Mouse (Mus musculus) cerebellum, postnatal 36 days (tissue): ENCODE results near the gene Dnajc11.
A peak's percentile ranks its signal among the peaks of the same experiment; 100 is the strongest.

Experiments used
- DNase-seq, 2 experiments: peaks; one replicate each; pipeline ENCODE4 v3.0.0; 2021 to 2022; ENCODE audit warnings: mixed read lengths in 2 of 2

Gene Dnajc11

DNA sequence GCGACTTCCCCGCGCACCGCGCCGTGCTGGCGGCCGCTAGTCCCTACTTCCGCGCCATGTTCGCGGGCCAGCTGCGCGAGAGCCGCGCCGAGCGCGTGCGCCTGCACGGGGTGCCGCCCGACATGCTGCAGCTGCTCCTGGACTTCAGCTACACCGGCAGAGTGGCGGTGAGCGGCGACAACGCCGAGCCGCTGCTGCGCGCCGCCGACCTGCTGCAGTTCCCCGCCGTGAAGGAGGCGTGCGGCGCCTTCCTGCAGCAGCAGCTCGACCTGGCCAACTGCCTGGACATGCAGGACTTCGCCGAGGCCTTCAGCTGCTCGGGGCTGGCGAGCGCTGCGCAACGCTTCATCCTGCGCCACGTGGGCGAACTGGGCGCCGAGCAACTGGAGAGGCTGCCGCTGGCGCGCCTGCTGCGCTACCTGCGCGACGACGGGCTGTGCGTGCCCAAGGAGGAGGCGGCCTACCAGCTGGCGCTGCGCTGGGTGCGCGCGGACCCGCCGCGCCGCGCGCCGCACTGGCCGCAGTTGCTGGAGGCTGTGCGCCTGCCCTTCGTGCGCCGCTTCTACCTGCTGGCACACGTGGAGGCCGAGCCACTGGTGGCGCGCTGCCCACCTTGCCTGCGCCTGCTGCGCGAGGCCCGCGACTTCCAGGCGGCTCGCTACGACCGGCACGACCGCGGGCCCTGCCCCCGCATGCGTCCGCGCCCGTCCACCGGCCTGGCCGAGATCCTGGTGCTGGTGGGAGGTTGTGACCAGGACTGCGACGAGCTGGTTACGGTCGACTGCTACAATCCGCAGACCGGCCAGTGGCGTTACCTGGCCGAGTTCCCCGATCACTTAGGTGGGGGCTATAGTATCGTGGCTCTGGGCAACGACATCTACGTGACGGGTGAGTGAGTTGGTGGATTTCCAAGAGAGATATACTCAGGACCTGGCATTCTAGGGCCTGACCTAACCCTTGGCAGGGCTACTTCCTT lies 75.9 kb downstream of the Dnajc11 start:
- DNase-seq = peak; percentile 70 to 71

DNA sequence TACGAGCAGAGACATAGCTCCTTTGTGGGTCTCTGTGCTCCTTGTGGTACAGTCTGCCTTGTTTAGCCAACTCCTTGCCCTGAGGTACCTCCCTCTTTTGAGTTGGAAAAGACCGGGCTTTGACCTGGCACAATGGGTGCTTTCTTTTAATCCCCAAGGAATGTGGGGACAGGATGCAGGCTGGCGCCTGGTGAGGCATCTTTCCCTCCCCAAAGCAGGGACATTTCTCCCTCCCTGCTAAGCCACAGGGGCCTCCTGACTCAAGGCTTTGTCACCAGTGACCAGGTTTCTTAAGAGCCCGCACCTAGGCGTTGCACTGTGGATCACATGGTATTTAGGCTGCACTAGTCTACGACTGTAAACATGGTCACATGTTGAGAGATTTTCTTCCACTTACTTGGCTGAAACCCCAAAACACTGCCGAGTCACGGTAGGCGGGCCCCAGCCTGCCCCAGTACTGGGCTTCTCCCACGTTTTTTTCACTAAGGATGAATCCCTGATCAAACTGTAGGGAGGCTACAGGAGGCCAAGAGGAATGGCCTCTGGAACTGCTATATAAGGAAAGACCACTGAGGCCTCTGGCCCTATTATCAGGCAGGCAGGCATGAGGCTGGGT lies 76.7 kb downstream of the Dnajc11 start:
- DNase-seq = no peak

DNA sequence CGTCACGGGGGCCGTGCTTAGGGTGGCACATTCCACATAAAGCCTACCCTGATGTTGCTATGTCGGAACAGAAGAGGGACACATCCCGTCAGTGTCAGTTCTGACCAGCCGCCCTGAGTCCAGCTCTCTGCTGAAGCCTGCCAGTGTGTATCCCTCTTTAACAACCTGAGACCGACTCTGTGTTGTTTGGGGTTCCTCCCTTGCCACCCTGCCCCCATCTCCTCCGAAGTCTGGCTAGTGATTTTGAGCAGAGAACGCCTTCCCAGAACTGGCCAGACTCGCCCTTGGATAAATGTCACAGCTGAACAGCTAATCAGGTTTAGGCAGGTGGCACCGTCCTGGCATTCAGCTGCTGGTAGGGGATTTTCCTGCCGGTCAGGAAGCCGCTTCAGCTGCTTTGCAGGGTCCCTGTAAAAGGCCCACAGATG lies 77.2 kb downstream of the Dnajc11 start:
- DNase-seq = peak in 1 of 2 experiments; percentile 41

DNA sequence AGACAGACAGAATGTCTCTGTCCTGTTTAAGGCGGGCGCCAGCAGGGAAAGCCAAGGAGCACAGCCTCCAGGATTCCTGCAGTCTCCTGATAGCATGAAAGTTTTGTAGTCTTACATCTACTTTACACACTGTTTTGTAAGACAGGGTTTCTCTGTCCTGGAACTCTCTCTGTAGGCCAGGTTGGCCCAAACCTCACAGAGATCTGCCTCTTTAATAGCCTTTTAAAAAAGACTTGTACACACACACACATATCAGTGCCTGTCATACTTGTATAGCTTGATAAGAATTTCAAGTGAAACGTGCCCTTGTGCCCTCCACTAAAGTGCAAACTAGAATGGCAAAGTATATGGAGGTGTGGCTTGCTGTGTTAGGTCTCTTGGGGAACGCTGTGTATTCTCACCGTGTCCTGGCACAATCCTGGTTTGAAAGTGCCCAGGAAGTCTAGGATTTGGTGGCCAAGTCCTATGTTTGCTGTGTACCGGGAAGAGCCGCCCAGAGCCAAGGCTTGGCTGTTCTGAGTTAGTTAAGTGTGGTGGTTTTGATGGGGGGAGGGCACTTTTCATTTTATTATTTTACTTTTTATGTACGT lies 77.8 kb downstream of the Dnajc11 start:
- DNase-seq = no peak

GRCm38 (mm10) chr4:152012109-152012508 lies 78.6 kb downstream of the Dnajc11 start:
- no peak for DNase-seq

DNA sequence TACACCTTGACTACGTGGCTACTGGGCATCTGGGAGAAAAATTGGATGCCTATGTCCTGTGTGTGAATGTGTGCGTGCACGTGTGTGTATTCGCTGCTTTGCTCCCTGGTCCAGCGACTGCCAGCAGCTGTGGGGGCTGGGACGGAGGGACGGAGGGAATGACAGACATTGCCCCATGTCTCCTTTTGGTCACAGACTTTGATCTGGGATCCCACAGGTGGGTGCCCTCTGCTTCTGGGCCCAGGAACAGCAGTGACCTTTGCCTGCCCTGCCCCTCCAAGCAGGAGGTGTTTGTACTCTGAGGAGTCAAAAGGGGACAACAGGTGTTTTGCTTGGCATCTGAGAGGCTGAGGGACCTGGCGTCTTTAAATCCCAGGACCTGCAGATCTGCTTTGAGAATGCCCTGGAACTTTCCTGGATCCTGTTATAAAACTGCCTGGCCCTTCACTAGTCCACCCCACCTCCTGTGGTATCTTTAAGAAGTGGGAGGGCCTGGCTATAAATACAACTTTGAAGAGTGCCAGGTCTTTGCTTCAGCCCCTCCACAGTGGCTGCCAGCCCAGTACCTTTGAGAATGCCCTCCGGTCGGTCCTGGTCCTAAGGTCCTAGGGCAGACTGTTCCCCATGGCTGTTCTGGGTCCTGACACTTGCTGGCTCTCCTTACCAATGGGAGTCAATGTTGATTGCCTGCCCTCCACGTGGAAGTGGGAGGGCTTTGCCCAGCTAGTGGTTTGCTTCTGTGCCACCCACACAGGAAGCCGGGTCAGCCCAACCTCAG lies 79.7 kb downstream of the Dnajc11 start:
- DNase-seq = no peak

DNA sequence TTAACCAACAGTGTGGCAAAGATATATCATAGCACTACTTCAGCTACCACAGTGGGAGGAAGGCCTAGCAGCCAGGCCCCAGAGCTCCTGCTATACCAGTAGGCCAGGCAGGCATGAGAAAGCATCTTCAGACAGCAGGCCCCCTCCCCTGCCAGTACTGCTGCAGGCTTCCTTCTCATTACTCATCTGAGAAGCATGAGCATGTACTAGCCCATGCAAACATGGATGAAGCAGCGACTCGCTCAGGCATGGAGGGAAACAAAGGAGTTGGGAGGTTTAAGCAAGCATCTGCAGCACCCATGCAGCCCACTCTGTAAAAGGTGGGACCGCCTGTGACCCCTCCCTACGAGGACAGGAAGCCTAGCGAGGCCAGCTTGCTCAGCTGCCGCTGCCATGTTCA lies 85.6 kb downstream of the Dnajc11 start:
- DNase-seq = no peak

DNA sequence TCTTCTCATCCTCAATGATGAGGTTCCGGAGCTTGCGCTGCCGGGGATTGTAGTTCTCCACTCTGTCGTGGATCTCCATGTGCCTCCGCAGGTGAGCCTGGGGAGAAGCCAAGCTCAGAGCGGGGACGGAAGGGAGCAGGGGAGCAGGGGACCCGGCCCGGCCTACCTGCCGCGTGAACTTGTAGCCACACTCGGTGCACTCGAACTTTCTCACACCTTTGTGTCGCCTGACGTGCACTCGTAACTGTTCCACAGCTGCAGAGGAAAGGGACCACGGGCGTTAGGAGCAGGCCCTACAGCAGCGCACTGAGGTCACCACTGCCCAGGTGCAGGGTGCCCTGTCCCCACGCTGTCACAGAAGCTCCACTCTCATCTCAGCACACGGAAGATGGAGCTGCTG lies 86.5 kb downstream of the Dnajc11 start:
- DNase-seq = no peak

DNA sequence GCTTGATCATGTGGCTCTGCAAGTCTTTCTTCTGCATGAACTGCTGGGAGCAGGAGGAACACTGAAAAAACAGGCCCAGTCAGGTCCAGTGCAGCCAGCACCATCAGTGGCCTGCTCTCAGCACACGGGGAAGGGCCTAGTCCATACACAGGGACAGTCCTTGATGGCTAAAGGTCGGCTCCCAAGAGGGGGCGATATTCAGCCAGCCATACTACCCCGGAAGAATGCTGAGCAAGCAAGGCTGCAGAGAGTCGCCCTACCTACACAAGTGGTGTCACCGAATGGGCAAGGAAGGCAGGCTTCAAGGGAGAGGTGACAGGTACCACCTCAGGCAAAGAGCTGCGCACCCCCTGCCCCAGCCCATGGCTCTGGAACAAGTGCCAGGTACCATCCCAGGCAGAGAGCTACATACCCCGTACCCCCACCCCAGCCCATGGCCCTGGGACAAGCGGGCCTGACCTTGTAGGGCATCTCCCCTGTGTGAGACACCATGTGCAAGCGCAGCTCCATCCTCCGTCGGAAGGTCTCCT lies 88.1 kb downstream of the Dnajc11 start:
- no peak for DNase-seq

DNA sequence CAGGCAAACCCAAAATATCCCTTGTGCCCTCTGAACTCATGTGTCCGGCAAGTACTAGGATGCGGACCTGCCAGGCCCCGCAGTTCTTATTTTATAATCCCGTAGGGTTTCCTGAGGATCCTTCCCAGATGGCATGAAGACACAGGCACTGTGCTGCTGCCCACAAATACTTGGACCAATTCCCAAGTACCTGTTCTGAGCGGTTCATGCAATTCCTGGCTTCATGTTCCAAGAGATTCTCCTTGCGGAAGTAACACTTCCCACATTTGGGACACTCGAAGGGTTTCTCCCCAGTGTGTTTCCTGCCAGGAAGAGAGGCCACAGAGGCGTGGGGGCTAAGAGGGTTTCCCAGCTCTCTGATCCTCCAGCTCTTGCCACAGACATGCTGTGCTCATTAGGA lies 89.0 kb downstream of the Dnajc11 start:
- peak in 1 of 2 experiments; percentile 39 for DNase-seq

- no peak for DNase-seq
These were observed 91.0 kb downstream of the Dnajc11 start for GRCm38 (mm10) chr4:152024525-152024924.

GRCm38 (mm10) chr4:152026751-152027508 lies 93.4 kb downstream of the Dnajc11 start:
- DNase-seq = no peak

- peak; percentile 95 to 96 for DNase-seq
These were observed 94.0 kb downstream of the Dnajc11 start, which contains the start of gene Zbtb48 for GRCm38 (mm10) chr4:152027524-152027923. Gene Zbtb48, minus strand, starts transcription at chr4:152027671.

GRCm38 (mm10) chr4:152028456-152028855 lies 95.0 kb downstream of the Dnajc11 start:
- no peak for DNase-seq

DNA sequence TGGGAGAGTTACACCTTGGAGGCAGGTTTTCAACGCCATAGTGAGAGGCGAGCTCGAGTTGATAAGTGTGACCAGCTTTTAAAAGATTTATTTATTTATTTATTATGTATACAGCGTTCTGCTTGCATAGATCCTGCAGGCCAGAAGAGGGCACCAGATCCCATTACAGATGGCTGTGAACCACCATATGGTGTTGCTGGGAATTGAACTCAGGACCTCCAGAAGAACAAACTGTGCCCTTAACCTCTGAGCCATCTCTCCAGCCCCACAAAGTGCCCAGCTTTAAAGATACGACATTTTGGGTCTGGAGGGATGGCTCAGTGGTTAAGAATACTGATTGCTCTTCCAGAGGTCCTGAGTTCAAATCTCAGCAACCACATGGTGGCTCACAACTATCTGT lies 95.6 kb downstream of the Dnajc11 start:
- no peak for DNase-seq

DNA sequence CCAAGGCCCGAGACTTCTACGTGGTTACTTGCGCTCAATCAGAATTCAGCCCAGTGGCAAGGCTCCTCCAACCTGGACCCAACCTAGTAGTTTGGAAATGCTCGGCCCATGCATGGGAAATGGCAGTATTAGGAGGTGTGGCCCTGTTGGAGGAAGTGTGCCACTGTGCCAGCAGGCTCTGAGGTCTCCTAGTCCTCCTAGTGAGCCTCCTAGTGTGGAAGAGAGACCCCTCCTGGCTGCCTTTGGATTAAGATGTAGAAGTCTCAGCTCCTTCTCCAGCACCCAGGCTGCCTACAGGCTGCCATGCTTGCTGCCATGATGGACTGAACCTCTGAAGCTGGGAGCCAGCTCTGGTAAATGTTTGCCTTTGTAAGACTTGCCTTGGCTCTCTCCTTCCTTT lies 96.5 kb downstream of the Dnajc11 start:
- no peak for DNase-seq
